Mouse (Mus musculus) lung, postnatal 36 days (tissue): Measurements from ENCODE around the gene Rundc3b.

Experiments used
- DNase-seq: peaks from one replicate; pipeline ENCODE4 v3.0.0; 2022; ENCODE audit warnings: mixed read lengths

The Rundc3b gene

GRCm38 (mm10) chr5:8622596-8623231 lies at the start of gene Rundc3b:
Gene Rundc3b (minus strand): TSS chr5:8622952.
- DNase-seq = peak; percentile 95

GRCm38 (mm10) chr5:8669606-8670005 lies 46.9 kb upstream of the Rundc3b start:
- DNase-seq = no peak

GRCm38 (mm10) chr5:8667758-8668474 lies 45.2 kb upstream of the Rundc3b start:
- DNase-seq = no peak

- DNase-seq = no peak
These were observed 41.9 kb upstream of the Rundc3b start for GRCm38 (mm10) chr5:8664678-8665077.

GRCm38 (mm10) chr5:8660738-8661151 lies 38.0 kb upstream of the Rundc3b start:
- DNase-seq = no peak

GRCm38 (mm10) chr5:8659911-8660737 lies 37.4 kb upstream of the Rundc3b start, which contains the start of gene Abcb1a:
Gene Abcb1a (plus strand): TSS chr5:8660077.
- peak; percentile 67 for DNase-seq

- no peak for DNase-seq
These were observed 29.3 kb upstream of the Rundc3b start for GRCm38 (mm10) chr5:8652085-8652484.

- no peak for DNase-seq
These were observed 26.0 kb upstream of the Rundc3b start for GRCm38 (mm10) chr5:8648774-8649173.

- DNase-seq = no peak
These were observed 25.5 kb upstream of the Rundc3b start for GRCm38 (mm10) chr5:8648300-8648699.

- DNase-seq = no peak
These were observed 11.8 kb upstream of the Rundc3b start for GRCm38 (mm10) chr5:8634489-8634975.

- DNase-seq = no peak
These were observed 10.1 kb upstream of the Rundc3b start for GRCm38 (mm10) chr5:8632901-8633300.

- DNase-seq = peak; percentile 27
These were observed 619 bp downstream of the Rundc3b start for GRCm38 (mm10) chr5:8622071-8622595.

- peak; percentile 24 for DNase-seq
These were observed 51.6 kb downstream of the Rundc3b start for GRCm38 (mm10) chr5:8571118-8571517.

GRCm38 (mm10) chr5:8566867-8567266 lies 55.9 kb downstream of the Rundc3b start:
- peak; percentile 51 for DNase-seq

GRCm38 (mm10) chr5:8544512-8544911 lies 78.2 kb downstream of the Rundc3b start:
- DNase-seq = no peak

- no peak for DNase-seq
These were observed 80.0 kb downstream of the Rundc3b start for GRCm38 (mm10) chr5:8542631-8543207.

- DNase-seq = no peak
These were observed 81.3 kb downstream of the Rundc3b start for GRCm38 (mm10) chr5:8541120-8542117.

GRCm38 (mm10) chr5:8519006-8519405 lies 103.7 kb downstream of the Rundc3b start:
- no peak for DNase-seq

- DNase-seq = no peak
These were observed 131.0 kb downstream of the Rundc3b start for GRCm38 (mm10) chr5:8491778-8492177.

GRCm38 (mm10) chr5:8489471-8490110 lies 133.2 kb downstream of the Rundc3b start:
- DNase-seq = peak; percentile 14
